Mouse (Mus musculus) skeletal muscle tissue, adult 2 months (tissue): Measurements from ENCODE around the gene Fam117a.
A peak's percentile ranks its signal among the peaks of the same experiment; 100 is the strongest.

Experiments
- DNase-seq: peaks from one replicate; pipeline ENCODE4 v3.0.0-alpha.2; 2012; ENCODE audit warnings: low read depth, low spot score

The Fam117a gene

DNA sequence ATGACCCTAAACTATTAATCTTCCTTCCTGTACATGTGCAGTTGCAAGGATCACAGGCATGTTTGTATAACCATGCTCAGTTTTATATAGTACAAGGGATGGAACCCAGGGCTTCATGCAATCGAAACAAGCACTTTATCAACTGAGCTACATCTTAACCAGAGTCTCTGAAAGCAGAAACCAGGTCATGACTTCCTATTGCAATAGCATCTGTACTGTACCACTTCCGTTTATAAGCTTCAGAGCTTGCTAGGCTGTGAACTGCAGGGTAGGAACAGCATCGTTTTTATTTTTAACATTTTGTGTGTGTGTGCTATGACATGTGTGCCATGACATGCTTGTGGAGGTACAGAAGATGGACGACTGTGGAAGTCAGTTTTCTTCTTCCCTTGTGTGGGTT lies 3.6 kb upstream of the Fam117a start:
- no peak for DNase-seq

DNA sequence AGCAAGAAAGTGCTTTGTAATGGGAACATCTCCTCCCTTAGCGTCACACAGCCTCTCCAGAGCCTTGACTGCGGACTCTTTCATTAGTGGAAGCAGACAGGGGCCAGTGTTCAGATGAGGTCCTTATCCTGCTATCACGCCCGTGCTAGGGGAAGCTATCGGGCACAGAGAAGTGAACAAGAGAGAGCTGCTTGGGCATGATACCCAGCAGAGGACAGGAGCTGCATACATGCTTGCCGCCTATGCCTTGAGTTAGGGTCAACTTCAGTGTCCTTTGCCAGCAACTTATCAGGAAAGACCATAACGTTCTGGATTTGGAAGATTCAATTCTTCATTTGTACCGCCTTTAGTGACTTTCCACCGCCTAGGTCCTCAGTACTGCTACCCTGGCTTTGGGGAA lies 3.0 kb upstream of the Fam117a start:
- DNase-seq = no peak

DNA sequence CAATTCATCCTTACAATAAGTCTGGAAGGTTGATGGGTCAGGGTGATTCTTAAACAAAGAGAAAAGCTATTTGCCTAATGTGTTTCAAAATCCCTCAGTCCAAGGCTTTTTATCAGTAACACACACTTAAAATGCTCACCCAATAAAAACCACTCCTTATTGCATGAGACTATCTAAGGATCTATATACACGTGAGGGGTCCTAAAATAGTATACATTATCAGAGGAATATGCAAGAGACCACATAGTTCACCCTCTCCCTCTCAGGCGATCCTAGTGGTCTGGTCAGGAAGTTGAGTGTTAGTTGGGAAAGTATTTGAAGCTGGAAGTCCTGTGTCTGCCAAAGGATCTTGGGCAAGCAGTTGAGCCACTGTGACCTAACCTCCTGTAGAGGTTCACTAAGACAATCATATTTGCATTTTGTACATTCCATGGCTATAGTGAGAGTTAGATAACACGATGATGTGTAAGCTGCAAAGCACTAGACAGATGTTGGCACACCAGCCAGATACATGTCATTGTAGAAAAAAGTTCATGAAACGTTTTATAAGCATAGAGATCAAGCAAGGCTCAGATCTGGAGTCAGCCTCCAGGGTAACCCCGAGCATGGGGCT lies 2.3 kb upstream of the Fam117a start:
- no peak for DNase-seq

DNA sequence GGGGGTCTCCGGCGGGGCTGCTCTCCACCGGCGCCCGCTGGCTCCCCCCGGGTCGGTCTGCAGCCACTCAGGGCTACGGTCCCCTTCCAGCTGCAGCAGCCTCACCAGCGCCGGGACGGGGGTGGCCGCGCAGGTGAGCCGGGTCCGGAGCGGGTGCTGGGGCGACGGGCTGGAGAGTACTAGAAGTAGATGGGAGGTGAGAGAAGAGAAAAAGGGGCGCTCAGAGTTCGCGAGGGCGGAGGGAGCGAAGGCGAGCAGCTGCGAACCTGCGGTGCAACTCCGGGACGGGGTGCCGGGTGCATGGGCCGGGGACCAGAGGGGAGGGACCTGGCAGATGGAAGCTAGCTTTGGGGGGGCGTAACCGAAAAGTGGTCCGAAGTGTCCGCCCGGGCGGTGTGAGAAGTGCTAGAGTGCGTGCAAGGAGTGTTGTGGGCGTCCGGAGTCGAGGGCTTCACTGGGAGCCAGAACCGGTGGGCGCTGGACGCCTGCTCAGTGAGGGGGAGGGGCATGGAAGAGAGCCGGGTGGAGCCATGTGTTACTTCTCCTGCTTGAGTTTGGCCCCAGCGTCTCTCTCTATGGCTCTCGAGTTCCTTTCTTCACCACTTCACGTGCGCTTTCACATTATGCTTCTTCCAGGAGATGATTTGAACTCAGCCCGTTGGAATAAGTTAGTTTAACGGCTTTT lies 453 bp downstream of the Fam117a start:
- no peak for DNase-seq

DNA sequence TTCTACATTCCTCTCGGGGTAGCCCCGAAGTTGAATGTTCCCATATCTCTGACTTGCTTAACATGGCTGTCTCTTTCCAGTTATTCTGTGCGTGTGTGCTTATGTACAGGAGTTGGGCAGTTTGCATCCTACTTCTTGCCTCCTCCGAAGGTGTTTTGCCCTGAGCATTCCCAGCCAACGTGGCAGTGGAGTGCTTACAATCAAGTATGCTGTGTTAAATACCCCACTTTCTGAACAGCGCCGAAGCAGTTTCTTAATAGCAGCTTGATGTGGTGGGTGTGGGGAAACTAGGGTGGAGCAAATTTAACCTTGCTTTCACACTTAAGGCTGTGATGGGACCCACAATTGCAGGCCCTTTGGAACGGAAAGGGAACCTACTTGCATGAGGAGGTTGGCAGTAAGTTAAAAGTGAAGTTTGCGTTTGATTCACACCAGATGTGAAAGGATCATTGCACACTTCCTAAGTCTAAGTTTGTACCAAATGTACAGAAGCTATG lies 1.1 kb downstream of the Fam117a start:
- DNase-seq = no peak

DNA sequence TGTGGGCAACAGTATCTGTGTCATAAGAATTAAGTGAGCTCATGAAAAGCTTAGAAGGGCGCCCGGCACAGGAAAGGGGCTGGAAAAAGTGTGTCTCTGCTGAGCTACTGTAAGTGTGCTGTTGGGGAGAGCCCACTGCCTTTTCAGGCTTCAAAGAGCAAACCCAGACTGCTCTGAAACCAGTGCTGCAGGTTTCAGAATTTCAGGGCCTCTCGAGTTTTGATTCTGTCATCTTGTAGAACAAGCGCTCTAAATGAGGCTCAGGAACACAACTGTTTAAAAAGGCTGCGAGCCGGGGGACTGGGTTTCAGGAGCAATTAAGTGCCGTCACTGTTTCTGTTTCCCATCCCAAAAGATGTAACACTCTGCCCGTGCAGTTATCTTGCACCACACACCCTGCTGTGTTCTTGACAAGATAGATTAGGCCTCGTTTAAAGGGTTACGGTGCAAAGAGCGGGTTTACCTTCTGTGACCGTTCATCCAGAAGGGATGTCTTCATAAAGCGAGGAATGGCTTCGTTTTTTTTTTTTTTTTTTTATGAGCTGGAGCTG lies 2.7 kb downstream of the Fam117a start:
- DNase-seq = no peak

DNA sequence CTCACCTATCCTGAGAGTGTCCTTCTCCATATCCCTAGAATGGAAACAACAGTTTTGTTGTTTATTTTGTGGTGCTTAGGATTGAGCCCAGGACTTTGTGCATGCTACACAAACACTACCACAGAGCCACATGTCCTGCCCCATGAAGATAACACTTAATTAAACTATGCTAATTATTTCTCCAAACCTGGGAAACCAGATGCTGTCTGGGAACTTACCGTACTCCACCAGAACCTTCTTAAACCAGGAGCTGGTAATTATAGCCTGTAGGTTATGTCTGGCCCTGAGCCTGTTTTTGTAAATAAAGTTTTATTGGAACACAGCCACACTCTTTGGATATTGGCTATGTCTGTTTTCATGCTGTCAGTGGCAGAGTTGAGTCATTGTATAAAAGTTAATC lies 3.4 kb downstream of the Fam117a start:
- DNase-seq = no peak

DNA sequence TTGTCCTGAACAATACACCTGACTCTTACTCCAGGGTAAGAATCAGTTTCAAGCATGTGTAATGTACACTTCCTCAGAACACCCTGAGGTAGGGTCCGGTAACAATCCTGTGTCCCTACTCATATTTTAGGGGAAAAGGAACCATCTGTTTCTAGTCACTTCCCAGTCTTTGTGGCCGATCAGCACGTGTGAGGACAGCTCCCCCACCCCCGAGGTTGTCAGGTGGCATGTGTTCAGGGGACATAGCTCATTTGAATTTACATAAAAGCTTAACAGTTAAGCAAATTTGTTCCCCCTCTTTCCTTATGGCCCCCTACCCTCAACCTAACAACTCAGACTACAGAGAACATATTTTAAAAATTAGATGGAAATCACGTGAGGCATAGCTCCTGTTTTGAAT lies 3.8 kb downstream of the Fam117a start:
- no peak for DNase-seq

DNA sequence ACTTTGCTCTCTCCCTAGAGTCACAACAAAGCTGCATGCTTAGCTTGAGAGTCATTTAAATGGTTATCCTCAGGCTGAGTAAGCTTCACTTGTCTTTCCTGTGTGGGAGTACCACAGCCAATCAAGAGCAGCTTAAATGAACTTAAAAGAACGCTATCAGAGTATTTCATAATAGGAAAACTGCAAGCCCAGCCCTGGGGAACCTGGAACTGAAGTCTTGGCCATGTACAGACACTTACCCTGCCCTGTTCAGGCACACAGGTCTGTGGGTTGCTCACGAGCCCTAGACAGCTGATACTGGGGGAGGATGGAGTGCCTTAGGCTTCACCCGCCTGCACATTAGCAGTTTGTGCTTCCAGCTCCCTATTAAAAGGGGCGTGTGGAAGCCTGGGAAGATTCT lies 6.4 kb downstream of the Fam117a start:
- DNase-seq = no peak

DNA sequence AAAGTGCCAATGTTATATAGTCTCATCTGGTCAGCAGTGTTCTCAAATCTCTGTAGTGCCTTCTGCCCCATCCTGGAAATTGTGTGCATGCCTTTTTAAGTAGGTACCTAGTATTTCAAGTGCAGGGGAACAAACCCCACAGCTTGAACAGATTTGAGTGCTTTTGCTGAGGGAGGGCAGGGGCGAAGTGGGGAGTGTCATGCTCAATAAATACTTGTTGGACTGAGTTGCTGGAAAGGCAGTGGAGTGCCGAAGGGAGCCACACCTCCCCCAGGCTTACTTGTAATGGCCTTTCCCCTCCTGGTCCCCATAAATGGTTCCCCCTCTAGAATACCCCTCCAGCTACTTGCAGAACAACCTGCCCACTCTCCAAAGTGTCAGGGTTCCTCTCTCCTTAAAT lies 7.4 kb downstream of the Fam117a start:
- DNase-seq = no peak

DNA sequence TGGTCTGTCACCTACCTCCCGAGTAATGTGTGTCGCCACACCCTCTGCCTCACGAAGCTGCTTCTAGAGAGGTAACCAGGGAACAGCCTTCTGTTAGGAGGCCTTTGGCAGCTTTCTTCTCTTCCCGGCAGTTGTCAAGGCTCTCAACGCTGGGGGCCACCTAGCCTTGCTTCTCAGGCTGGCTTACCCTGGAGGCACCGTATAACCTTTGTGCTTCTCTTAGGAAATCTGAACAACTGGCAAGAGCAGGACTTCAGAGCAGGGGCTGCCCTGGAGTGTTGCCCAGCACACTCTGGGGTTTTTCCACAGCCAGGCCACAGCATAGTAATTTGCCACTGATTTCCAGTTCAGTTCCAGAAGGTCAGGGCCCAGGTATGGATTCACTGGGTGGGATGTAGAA lies 13.5 kb downstream of the Fam117a start:
- no peak for DNase-seq

DNA sequence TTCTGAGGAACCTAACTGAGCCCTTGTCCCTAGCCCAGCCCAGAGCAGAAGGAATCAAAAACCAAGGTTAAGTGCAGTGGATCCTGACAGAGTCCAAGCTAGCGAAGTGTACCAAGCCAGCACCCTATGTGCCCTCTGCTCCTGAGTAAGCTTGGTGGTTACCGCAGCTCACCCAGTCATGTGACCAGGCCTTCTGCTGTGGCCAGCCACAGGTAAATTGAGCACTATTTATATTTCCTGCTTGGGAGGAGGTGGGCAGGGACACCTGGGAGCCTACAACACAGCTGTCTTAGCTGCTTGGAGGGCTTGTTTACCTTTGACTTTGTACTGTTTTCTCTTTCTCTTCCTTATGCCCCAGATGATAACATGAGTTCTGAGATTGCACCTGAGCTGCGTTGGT lies 14.1 kb downstream of the Fam117a start:
- DNase-seq = no peak

DNA sequence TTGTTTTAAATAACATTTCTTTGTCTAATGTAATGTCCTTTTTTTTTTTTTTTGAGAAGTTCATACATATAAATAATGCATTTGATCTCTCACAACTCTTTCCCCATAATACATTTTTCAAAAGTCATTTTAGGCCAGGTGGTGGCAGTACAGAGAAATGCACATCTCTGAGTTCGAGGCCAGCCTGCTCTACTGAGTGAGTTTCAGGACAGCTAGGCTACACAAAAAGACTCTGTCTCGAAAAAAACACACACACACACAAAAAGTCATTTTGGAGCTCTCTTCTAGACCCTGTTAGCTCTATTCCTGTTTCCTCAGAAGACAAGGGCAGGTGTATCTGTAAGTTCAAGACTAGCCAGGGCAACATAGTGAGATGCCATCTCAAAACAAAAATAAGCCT lies 15.9 kb downstream of the Fam117a start:
- DNase-seq = no peak

DNA sequence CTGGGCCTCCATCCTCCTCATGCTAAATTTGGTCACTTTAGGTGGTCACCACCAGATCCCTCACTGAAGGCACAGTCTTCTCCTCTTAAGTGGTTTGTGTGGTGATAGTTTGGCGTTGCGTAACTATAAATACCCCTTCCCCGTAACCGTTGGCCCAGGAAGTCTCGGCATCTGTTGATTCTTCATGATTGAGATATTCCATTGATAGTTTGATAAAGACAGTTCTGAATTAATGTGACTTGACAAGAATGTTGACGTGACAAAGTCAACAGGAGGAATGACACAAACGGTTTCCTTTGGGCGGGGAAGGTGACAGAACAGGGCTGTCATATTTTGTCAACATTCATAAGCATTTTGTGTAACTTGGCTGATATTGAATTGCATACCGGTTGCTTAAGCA lies 16.4 kb downstream of the Fam117a start:
- no peak for DNase-seq

DNA sequence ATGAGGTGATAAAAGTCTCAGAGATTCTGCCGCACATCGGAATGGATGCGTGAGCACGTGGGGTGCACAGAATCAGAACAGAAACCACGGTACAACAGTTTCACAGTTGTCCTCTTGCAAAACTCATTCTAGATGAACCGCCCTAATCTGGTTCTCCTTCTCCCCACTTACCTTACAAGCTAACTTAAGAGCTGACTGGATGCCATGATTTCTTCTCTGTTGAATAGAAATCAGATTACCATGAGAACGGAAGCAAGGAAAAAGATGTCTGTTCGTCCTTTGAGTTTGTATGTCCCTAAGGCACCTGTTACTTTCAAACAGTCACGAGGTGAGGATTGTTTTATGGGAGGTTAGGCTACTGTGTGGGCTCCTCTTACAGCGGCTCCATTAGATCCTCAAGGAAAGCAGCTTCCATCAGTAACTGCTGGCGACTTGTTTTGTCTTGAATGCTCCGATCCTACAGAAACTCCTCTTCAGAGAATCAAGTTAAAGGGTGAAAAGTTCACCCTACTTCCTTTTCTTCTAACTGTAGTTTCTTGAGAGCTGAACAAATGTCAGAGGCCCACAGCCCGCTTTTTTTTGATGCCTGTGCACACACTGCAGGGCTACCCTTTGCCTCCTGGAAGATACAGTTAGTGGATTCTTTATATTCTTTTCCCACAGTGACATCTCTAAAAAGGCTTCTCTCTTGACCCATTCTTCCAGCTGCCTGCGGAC lies 17.6 kb downstream of the Fam117a start:
- no peak for DNase-seq

DNA sequence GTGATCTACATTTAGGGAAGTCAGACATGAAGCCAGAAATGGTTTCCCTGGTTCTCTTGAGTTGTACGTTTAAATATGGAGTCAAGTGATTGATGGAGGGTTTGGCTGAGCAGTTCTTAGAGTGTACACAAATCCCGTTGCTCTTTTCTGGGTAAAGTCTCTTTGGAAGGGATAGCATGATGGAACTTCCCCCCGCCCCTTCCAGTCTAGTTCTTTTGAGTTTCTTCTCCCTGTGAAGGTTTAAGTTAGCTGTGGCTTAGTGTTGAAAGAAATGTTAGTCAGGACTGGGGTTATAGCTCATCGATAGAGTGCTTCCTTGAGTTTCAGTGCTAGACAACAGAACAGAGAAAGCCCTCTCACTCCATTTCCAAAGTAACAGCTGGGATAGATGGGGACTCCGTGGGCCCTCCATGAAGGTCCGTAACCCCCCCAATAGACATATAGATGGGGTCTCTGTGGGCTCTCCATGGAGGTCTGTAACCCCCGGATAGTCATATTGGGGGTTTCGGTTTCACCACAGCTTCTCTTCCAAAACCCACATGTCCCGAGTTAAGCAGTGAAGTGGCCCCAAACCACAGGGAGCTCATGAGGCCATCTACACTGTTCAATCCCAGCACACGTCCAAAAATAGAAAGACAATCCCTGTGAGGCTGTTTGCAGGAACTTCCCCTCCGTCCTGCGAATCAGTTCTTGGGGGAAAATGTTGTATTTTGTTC lies 18.3 kb downstream of the Fam117a start:
- DNase-seq = no peak

DNA sequence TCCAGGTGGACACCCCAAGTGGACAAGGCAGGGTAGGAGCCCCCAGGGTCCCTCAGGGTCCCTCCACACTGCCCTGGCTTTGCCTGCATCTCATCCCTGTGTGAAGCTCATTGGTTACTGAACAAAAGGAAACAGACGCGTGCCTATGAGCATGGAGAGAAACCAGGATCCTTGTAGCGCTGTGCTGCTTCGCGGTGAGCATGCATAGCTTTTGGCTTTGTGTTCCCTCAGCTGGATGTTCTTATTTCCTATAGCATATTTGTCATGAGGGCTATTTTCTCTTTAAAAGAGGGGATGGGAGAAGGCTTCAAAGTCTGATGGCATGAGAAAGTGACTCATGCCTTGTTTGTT lies 18.8 kb downstream of the Fam117a start:
- no peak for DNase-seq

DNA sequence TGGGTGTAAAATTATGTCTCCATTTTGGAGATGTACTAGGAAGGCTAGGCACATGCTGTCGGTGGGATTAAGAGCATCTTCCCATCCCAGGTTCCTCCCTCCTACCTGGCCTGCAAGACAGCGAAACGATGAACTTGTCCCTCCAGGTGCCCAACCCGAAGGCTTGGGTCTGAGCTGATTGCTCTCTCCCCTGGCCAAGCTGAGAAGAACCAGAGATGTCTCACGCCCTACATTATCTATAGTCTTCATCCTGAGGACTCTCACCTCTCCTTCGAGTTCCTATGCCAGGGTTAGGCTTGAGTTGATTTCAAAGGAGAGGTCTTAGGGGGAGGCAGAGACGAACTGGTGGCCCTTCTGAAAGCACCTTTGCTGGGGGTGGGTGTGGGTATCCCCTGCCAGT lies 19.2 kb downstream of the Fam117a start:
- DNase-seq = no peak

DNA sequence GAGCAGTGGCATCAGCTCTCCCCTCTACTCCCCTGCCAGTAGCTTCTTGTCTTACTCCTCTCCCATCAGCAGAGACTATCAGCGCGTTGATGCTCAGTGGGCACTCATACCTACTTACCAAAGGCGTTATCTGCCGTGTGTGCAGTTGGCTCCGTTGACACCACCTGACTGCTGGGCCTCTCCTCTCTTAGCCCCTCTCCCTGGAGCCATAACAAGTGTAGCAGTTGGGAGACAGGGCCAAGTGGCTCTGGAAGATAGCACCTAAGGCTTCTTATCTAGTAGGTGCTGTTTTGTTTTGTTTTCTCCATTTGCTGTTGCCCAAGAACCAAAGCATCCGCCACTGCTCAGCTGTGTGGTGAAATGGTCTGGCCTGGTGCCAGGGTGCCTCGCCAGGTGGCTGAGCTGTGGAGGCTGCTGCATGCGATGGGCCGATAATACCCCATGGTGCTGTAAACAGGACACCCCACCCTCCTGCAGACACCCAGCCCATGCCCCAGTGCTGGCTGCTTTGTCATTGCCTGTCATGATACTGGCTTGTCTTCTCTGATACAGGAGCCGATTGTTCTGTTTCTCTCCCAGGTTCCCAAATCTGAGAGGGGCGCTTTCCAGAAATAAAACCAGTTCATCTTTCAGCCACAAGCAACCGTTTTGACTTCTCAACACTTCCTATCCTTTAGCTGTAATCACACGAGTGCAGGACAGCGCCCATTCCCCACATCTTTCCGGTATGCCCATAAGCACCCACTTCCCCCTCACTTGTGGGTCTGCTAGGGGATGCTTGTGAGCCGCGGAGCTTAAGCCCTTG lies 19.9 kb downstream of the Fam117a start:
- peak; percentile 78 for DNase-seq

DNA sequence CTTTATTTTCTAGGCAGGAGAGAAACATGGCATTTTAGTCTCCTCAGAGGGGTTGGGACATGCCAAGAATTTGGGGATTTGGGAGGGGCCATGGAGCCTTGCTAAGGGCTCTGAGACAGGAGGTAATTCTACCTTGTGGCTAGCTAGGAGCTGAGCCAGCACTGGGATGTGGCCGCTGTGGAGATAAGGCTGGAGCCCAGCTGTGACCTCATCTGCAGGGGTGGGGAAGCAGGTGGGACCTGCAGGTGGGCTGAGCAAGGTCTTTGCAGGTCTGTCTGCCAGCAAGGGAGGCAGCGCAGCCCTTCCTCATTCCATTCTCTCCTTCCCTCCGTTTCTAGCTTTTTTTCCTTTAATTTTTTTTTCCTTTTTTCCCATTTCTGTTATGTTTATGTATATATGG lies 21.4 kb downstream of the Fam117a start:
- DNase-seq = no peak

DNA sequence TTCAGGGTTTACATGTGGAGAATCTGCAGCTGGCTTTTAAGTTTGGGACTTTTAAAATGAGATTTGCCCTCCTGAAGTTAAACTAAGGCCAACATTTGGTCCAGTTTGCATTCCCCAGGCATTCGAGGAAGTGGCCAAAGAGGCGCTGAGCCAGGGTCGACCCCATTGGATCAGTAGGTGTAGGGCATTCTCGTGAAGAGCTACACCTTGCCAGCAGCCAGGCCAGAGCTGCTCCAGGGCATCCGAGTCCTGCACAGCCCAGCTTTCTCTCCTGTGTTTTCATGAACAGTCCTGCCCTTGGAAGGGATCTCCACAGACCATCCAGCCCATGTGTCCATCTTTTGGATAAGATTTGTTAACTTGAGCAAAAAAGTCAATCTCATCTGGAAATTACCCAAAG lies 27.6 kb downstream of the Fam117a start:
- no peak for DNase-seq
